Mouse (Mus musculus) heart, embryonic 16.5 days (tissue): ENCODE measurements around the gene Tmem248. TPM values are rescaled to one million over a fixed set of nuclear protein-coding genes. Genes with fewer than 3 reads are reported as not detected.

Experiments used
- ATAC-seq: fragments of 200-750 bp; cut with Nextera tagmentation; replicated peaks from 2 replicates; pipeline ENCODE4 v1.8.0; 2017; ENCODE audit warnings: moderate number of reproducible peaks; ENCODE audit not compliant: insufficient read depth, low FRiP score; ENCODE audit errors: extremely low read depth
- H3K27ac ChIP-seq: fragments of 300-500 bp; sonication (generic); 2 replicates; pipeline ENCODE4 v1.5.1; 2014; ENCODE audit warnings: mild to moderate bottlenecking, low read length, control low read depth, moderate library complexity
- H3K27me3 ChIP-seq: fragments of 300-500 bp; sonication (generic); 2 replicates; pipeline ENCODE4 v1.6.1; 2014; ENCODE audit warnings: low read length, mixed read lengths; ENCODE audit not compliant: control insufficient read depth, insufficient read depth
- H3K36me3 ChIP-seq: fragments of 300-500 bp; sonication (generic); 2 replicates; pipeline ENCODE4 v1.6.1; 2014; ENCODE audit not compliant: control insufficient read depth, insufficient read depth
- H3K4me1 ChIP-seq: fragments of 300-500 bp; sonication (generic); 2 replicates; pipeline ENCODE4 v1.6.1; 2014; ENCODE audit warnings: low read length, mixed read lengths; ENCODE audit not compliant: control insufficient read depth, insufficient read depth
- H3K4me2 ChIP-seq: fragments of 300-500 bp; sonication (generic); 2 replicates; pipeline ENCODE4 v1.6.1; 2014; ENCODE audit warnings: low read depth, mild to moderate bottlenecking, control low read depth, low read length
- H3K4me3 ChIP-seq: fragments of 300-500 bp; sonication (generic); 2 replicates; pipeline ENCODE4 v1.5.1; 2014; ENCODE audit warnings: mild to moderate bottlenecking, control low read depth, low read length
- H3K9ac ChIP-seq: fragments of 300-500 bp; sonication (generic); 2 replicates; pipeline ENCODE4 v1.6.1; 2014; ENCODE audit warnings: low read length, control low read depth
- H3K9me3 ChIP-seq: fragments of 300-500 bp; sonication (generic); replicated peaks from 2 replicates; pipeline ENCODE4 v1.6.1; 2016; ENCODE audit warnings: low read length; ENCODE audit not compliant: control insufficient read depth
- whole genome bisulfite sequencing: fragments of 180-500 bp; shearing (Covaris S2); extraction: QIAGEN DNeasy Blood & Tissue Kit; methylation state at CpG from one replicate; pipeline ENCODE4 v1.1.7; 2014; 5-methylcytosine and 5-hydroxymethylcytosine counted together
- polyA plus RNA-seq: library from polyadenylated mRNA; unstranded; fragments of >200 nt; fragmentation: Nextera tagmentation; extraction: Ambion mirVana; gene quantifications from 2 replicates; pipeline ENCODE4 v1.2.1, GENCODE M21; 2015

Tmem248 gene
- polyA plus RNA-seq, 1 experiment from 2014 or later, result 21.6 TPM

GRCm38 (mm10) chr5:130181740-130182540, 34.9 kb upstream of the Tmem248 start:
- Histone ChIP-seq H3K9ac (no peak overlapping the region), H3K27ac (no peak overlapping the region), H3K4me1 (peaks cover 15% of the 10 kb centered on the region; the same call in 1 of the 2 replicates), H3K36me3 (no peaks in the 10 kb centered on the region), H3K9me3 (no peaks in the 10 kb centered on the region), H3K4me2 (no peak overlapping the region), H3K4me3 (no peak overlapping the region), H3K27me3 (no peaks in the 10 kb centered on the region)
- ATAC-seq, result no peak
- 71% methylated on average over 6 of the region's 6 CpGs for WGBS

GRCm38 (mm10) chr5:130182541-130182821, 34.4 kb upstream of the Tmem248 start:
- no peak overlapping the region for H3K27ac ChIP-seq
- no peaks in the 10 kb centered on the region for H3K9me3 ChIP-seq
- H3K27me3 ChIP-seq, result no peaks in the 10 kb centered on the region
- 84% methylated on average over 3 of the region's 3 CpGs for WGBS
- peaks cover 15% of the 10 kb centered on the region; the same call in 1 of the 2 replicates for H3K4me1 ChIP-seq
- no peak overlapping the region for H3K4me2 ChIP-seq
- H3K4me3 ChIP-seq, result no peak overlapping the region
- no peak for ATAC-seq
- H3K9ac ChIP-seq, result no peak overlapping the region
- H3K36me3 ChIP-seq, result peaks cover under 1% of the 10 kb centered on the region; the same call in 1 of the 2 replicates

DNA sequence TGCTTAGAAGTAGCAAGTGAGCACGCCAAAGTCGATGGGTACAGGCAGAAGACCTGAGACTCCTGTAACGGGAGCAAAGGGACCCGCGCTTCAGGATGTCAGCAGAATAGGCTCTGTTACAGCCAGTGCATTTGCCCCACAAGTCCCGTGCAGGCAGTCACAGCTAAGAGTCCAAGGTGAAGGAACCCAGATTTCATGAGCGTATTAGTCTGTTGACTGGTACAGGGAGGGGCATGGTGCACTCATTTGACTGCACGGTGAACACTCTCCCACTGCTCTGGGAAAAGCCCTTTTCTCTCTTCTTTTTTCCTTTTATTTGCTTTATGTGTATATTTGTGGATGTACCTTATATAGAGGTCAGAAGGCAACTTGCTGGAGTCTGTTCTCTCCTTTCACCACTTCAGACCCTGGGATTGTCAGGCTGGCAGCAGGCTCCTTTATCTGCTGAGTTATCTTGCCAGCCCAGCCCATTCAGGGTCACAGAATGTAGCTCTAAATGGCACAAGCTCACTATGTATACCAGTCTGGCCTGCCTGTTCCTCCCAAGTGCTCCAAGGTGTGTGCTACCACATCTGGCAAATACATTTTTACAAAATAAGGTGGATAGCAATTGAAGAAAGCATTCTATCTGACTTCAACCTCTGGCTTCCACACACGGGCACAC, 32.6 kb upstream of the Tmem248 start:
- no peaks in the 10 kb centered on the region for H3K27me3 ChIP-seq
- H3K27ac ChIP-seq, result no peak overlapping the region
- H3K36me3 ChIP-seq, result peaks cover 4% of the 10 kb centered on the region; the same call in 1 of the 2 replicates
- H3K9ac ChIP-seq, result no peak overlapping the region
- ATAC-seq, result no peak
- H3K4me1 ChIP-seq, result peaks cover 15% of the 10 kb centered on the region; the same call in 1 of the 2 replicates
- H3K9me3 ChIP-seq, result no peaks in the 10 kb centered on the region
- H3K4me2 ChIP-seq, result no peak overlapping the region
- no peak overlapping the region for H3K4me3 ChIP-seq
- WGBS, result 80% methylated on average over 9 of the region's 9 CpGs

DNA sequence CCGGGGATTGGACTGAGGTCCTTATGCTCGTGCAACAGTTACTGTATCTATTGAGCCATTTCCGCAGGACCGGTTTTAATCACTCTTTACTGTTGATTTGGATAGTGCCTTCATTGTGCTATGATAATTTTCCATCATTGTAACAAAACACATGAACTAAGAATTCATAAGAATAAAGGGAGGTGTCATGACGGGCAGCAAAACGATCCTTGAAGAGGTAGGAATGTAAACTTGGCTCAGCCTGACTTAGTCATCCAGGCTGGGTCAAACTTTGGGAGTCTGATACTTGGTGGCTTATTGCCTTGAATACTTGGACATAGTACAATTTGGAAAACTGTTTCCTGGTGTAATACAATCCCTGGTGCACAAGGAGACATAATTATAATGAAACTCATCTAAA, 31.6 kb upstream of the Tmem248 start:
- Histone ChIP-seq H3K9me3 (no peaks in the 10 kb centered on the region), H3K4me1 (peaks cover 14% of the 10 kb centered on the region; the same call in 1 of the 2 replicates), H3K36me3 (peaks cover 10% of the 10 kb centered on the region), H3K9ac (no peak overlapping the region), H3K27me3 (no peaks in the 10 kb centered on the region), H3K27ac (no peak overlapping the region), H3K4me2 (no peak overlapping the region), H3K4me3 (no peak overlapping the region)
- WGBS, result 73% methylated on average over 6 of the region's 6 CpGs
- no peak for ATAC-seq

DNA sequence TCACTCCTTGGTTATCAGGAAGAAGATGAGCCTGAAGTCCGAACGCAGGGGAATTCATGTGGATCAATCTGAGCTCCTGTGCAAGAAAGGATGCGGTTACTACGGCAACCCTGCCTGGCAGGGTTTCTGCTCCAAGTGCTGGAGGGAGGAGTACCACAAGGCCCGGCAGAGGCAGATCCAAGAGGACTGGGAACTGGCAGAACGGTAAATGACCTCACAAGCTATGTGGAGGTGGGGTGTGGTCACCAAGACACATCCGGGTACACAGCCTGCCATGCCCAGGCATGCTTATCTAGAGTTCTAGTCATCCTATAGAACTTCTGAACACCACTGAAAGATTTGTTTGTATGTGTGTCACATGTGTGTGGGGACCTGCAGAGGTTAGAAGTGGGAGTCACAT, 29.5 kb upstream of the Tmem248 start:
- no peaks in the 10 kb centered on the region for H3K9me3 ChIP-seq
- peaks cover 17% of the 10 kb centered on the region for H3K36me3 ChIP-seq
- no peak for ATAC-seq

GRCm38 (mm10) chr5:130190909-130191308, 26.0 kb upstream of the Tmem248 start:
- H3K36me3 ChIP-seq, result peaks cover 25% of the 10 kb centered on the region
- no peak for ATAC-seq
- H3K9me3 ChIP-seq, result no peaks in the 10 kb centered on the region
- H3K27ac ChIP-seq, result no peak overlapping the region
- no peak overlapping the region for H3K4me3 ChIP-seq
- 93% methylated on average over 6 of the region's 6 CpGs for WGBS
- H3K9ac ChIP-seq, result no peak overlapping the region
- H3K4me1 ChIP-seq, result peaks cover 15% of the 10 kb centered on the region
- H3K4me2 ChIP-seq, result no peak overlapping the region
- H3K27me3 ChIP-seq, result no peaks in the 10 kb centered on the region

More for the DNA sequence above, 29.5 kb upstream of the Tmem248 start:
- H3K4me3 ChIP-seq, result no peak overlapping the region
- H3K27me3 ChIP-seq, result no peaks in the 10 kb centered on the region
- H3K9ac ChIP-seq, result no peak overlapping the region
- 71% methylated on average over 7 of the region's 7 CpGs for WGBS
- no peak overlapping the region for H3K4me2 ChIP-seq
- no peak overlapping the region for H3K27ac ChIP-seq
- peaks cover 11% of the 10 kb centered on the region for H3K4me1 ChIP-seq

- Histone ChIP-seq H3K4me3 (no peak overlapping the region), H3K4me2 (no peak overlapping the region), H3K27me3 (no peaks in the 10 kb centered on the region), H3K4me1 (peaks cover 18% of the 10 kb centered on the region), H3K27ac (peak overlapping the region; percentile 46), H3K9ac (no peak overlapping the region), H3K9me3 (no peaks in the 10 kb centered on the region), H3K36me3 (peaks cover 25% of the 10 kb centered on the region)
- WGBS, result 39% methylated on average over 6 of the region's 6 CpGs
- peak; percentile 53 for ATAC-seq
These were observed 25.0 kb upstream of the Tmem248 start for GRCm38 (mm10) chr5:130191865-130192264.

DNA sequence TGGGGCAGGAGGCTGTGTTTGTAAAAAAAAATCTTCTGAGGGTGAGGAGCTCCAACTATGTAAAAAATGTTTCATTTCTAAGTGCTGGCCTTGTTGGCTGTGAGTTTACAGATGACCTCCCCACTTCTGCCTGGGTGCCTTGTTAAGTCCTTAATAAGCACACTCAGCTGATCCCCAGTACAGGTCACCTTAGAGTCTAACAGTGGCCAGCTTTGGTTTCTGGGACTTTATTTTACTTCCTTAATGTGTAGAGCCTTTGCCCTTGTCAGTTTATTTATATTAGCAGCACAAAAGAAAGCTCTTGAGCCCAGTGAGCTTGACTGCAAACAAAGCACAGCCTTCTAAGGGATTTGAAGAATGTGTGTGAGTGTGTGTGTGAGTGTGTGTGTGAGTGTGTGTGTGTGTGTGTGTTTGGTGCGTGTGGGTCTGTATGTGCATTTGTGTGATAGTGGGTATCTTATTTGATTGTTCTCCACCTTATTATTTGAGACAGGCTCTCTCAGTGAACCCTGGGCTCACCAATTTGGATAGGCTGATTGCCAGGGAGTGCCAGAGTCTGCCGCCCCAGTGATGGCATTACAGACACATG, 24.4 kb upstream of the Tmem248 start:
- Histone ChIP-seq H3K27me3 (no peaks in the 10 kb centered on the region), H3K4me3 (no peak overlapping the region), H3K4me2 (no peak overlapping the region), H3K4me1 (peaks cover 18% of the 10 kb centered on the region), H3K9ac (0 out of 2 replicates have a peak overlapping the region, but pooled peaks have one; percentile 13), H3K27ac (peak overlapping the region; percentile 46), H3K36me3 (peaks cover 25% of the 10 kb centered on the region), H3K9me3 (no peaks in the 10 kb centered on the region)
- no peak for ATAC-seq
- WGBS, result 42% methylated on average over 2 of the region's 2 CpGs

DNA sequence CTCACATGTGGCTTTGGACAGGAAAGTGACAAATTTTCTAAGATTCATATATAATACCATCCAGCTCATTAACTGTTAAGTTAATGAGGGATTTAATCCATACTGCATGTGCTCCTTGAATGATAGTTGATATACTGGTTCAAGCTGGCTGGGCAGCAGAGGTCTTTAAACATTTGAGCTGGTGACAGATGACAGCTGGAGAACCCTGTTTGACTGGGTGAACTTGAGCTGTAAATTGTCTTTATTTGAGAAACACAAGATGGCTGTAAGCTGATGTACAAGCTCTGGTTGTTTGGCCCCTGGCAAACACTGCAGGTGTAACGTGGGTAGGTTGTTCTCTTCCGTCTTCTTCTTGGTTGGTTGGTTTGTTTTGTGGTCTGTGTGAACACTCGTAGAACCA, 23.1 kb upstream of the Tmem248 start:
- no peak overlapping the region for H3K9ac ChIP-seq
- no peaks in the 10 kb centered on the region for H3K27me3 ChIP-seq
- H3K4me3 ChIP-seq, result no peak overlapping the region
- H3K36me3 ChIP-seq, result peaks cover 30% of the 10 kb centered on the region
- peaks cover 18% of the 10 kb centered on the region for H3K4me1 ChIP-seq
- WGBS, result 82% methylated on average over 3 of the region's 3 CpGs
- H3K9me3 ChIP-seq, result no peaks in the 10 kb centered on the region
- no peak overlapping the region for H3K4me2 ChIP-seq
- no peak for ATAC-seq
- no peak overlapping the region for H3K27ac ChIP-seq
